8 mouse cellular contexts compared by ENCODE assay signal in genomic region chr7:34393215-34393614, GRCm38 (mm10). TPM values are rescaled to one million over a fixed set of nuclear protein-coding genes. Genes with fewer than 3 reads are reported as not detected.
DNase-seq lines count a peak whose midpoint lies in the region; ATAC-seq and TF ChIP-seq lines count a peak whose summit lies in the region.

TSS of gene Lsm14a (minus strand) at chr7:34393315.

- intact Hi-C loops in left cerebral cortex, postnatal 36 days (cut with DNase I): no loop called here

- no peaks in the 10 kb centered on the region for H3K9me3 ChIP-seq in embryonic facial prominence, embryonic 12.5 days
- no peaks in the 10 kb centered on the region for H3K9me3 ChIP-seq in heart, embryonic 15.5 days (replicated peaks)
- no peaks in the 10 kb centered on the region for H3K9me3 ChIP-seq in neural tube, embryonic 13.5 days

- no peak for DNase-seq in lung, adult 2 months
- DNase-seq in lung, postnatal 25 days (ENCODE audit: low spot score): no peak
- DNase-seq in left cerebral cortex, postnatal 36 days (ENCODE audit: low spot score in 2 of 2): no peak
- no peak for DNase-seq in spleen, postnatal 4 days (ENCODE audit: low spot score in 2 of 2)
- no peak for DNase-seq in embryo, embryonic 9.5 days (ENCODE audit: extremely low spot score)

- TF ChIP-seq POLR2A in lung, adult 2 months (IDR thresholded peaks at IDR 0.05; ENCODE audit: borderline replicate concordance, extremely low read depth, low read depth, low read length): no peak

- H3K9ac ChIP-seq in embryonic facial prominence, embryonic 12.5 days: no peak within 1 kb of the TSS
- no peak within 1 kb of the TSS for H3K9ac ChIP-seq in heart, embryonic 15.5 days
- H3K9ac ChIP-seq in neural tube, embryonic 13.5 days: no peak within 1 kb of the TSS

- H3K27me3 ChIP-seq in embryonic facial prominence, embryonic 12.5 days: no peaks in the 10 kb centered on the region
- no peaks in the 10 kb centered on the region for H3K27me3 ChIP-seq in heart, embryonic 15.5 days
- no peaks in the 10 kb centered on the region for H3K27me3 ChIP-seq in neural tube, embryonic 13.5 days

- H3K27ac ChIP-seq in embryonic facial prominence, embryonic 12.5 days: no peak within 1 kb of the TSS
- no peak within 1 kb of the TSS for H3K27ac ChIP-seq in heart, embryonic 15.5 days
- H3K27ac ChIP-seq in neural tube, embryonic 13.5 days (replicated peaks): peak within 1 kb of the TSS; percentile 72; the same call in 1 of the 2 replicates

- no peak for ATAC-seq in embryonic facial prominence, embryonic 12.5 days (ENCODE audit: insufficient number of reproducible peaks, insufficient read depth, low FRiP score, low TSS enrichment)
- ATAC-seq in heart, embryonic 15.5 days (replicated peaks; ENCODE audit: insufficient number of reproducible peaks, insufficient read depth, low FRiP score, low read depth): no peak
- no peak for ATAC-seq in neural tube, embryonic 13.5 days (ENCODE audit: low read depth)

- TF ChIP-seq CTCF in lung, adult 2 months (IDR thresholded peaks at IDR 0.05; ENCODE audit: insufficient read depth, low read length): no peak

- no peak within 1 kb of the TSS for H3K4me2 ChIP-seq in embryonic facial prominence, embryonic 12.5 days (replicated peaks)
- H3K4me2 ChIP-seq in heart, embryonic 15.5 days: no peak within 1 kb of the TSS
- no peak within 1 kb of the TSS for H3K4me2 ChIP-seq in neural tube, embryonic 13.5 days

- H3K4me3 ChIP-seq in lung, adult 2 months (replicated peaks; ENCODE audit: extremely low read depth, low read depth, low read length): no peak within 1 kb of the TSS
- no peak within 1 kb of the TSS for H3K4me3 ChIP-seq in embryonic facial prominence, embryonic 12.5 days
- H3K4me3 ChIP-seq in heart, embryonic 15.5 days: no peak within 1 kb of the TSS
- no peak within 1 kb of the TSS for H3K4me3 ChIP-seq in neural tube, embryonic 13.5 days

- peaks cover 7% of the 10 kb centered on the region for H3K4me1 ChIP-seq in lung, adult 2 months (ENCODE audit: control insufficient read depth, insufficient read depth, low read length)
- peaks cover 9% of the 10 kb centered on the region for H3K4me1 ChIP-seq in embryonic facial prominence, embryonic 12.5 days
- peaks cover 9% of the 10 kb centered on the region for H3K4me1 ChIP-seq in heart, embryonic 15.5 days (replicated peaks)
- peaks cover 15% of the 10 kb centered on the region for H3K4me1 ChIP-seq in neural tube, embryonic 13.5 days (replicated peaks)

- no peaks in the 10 kb centered on the region for H3K36me3 ChIP-seq in embryonic facial prominence, embryonic 12.5 days
- no peaks in the 10 kb centered on the region for H3K36me3 ChIP-seq in heart, embryonic 15.5 days
- H3K36me3 ChIP-seq in neural tube, embryonic 13.5 days: no peaks in the 10 kb centered on the region

RNA-seq across cellular contexts. Expression of gene Lsm14a, which starts in this region (rescaled TPM):
- 48.3 and 72.9 TPM in 2 replicates for polyA plus RNA-seq in lung, adult 2 months (2012; rRNA removed)
- 110 and 113 TPM in 2 replicates for polyA plus RNA-seq in embryonic facial prominence, embryonic 12.5 days (2016; fragmentation: Nextera tagmentation; extraction: Ambion mirVana)
- 57.1 and 63.1 TPM in 2 replicates for polyA plus RNA-seq in heart, embryonic 15.5 days (2015; fragmentation: Nextera tagmentation; extraction: Ambion mirVana)
- 10 to 100 TPM; 80.9 to 83.4 TPM for total RNA-seq in left cerebral cortex, postnatal 36 days (2021)
- polyA plus RNA-seq in neural tube, embryonic 13.5 days (2015; fragmentation: Nextera tagmentation; extraction: Ambion mirVana): 58.9 and 73.1 TPM in 2 replicates
